Mouse (Mus musculus): ENCODE measurements around the gene Kcne3. TPM values are rescaled to one million over a fixed set of nuclear protein-coding genes. Genes with fewer than 3 reads are reported as not detected.

The Kcne3 gene
- total RNA-seq, 2 experiments from 2014 or later = not detected

GRCm38 (mm10) chr7:100182388-100182787 is 6.1 kb downstream of the Kcne3 start:
- DNase-seq = no peak

GRCm38 (mm10) chr7:100187601-100188000 is 11.3 kb downstream of the Kcne3 start:
- DNase-seq = peak in 1 of 2 experiments; percentile 18

DNA sequence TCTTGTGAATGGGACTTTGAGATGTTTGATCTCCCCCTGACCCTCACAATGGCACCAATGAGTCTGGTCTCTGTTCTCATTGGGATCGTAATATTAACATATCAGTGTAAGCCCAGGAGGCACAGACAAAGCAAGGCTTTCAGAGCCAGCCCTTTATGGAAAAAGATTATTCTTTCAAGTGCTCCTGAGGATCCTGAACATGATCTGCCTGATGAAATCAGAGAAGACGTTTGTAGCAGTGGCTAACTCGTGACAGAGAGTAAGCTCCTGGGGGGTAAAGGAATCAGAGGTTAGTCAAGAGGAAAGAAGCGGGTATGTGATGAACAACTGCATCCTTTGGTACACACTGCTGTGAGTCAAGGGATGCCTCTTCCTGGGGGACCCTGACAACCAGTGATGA is 13.9 kb downstream of the Kcne3 start:
- DNase-seq = no peak

DNA sequence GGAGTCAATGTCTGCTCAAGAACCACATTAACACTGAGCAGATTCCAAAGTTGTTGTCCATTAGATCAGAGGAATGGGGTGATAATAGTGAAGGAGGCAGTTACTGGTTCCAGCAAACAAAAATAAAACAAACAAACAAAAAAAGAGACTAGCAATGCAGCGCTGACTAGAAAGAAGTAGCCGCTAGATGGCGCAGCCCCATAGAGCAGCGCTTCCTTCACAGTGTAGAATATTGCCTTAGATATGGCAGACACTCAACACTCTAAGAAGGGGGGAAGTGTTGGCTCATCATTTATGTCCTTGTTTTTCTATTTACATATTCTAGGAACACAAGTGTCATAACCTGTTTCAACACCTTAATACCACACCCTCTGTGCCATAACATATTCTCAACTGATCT is 14.5 kb downstream of the Kcne3 start:
- peak; percentile 34 to 37 for DNase-seq

- DNase-seq = no peak
Measured at GRCm38 (mm10) chr7:100201191-100201590, 24.9 kb downstream of the Kcne3 start.

GRCm38 (mm10) chr7:100203616-100204015 is 27.3 kb downstream of the Kcne3 start:
- DNase-seq = no peak

DNA sequence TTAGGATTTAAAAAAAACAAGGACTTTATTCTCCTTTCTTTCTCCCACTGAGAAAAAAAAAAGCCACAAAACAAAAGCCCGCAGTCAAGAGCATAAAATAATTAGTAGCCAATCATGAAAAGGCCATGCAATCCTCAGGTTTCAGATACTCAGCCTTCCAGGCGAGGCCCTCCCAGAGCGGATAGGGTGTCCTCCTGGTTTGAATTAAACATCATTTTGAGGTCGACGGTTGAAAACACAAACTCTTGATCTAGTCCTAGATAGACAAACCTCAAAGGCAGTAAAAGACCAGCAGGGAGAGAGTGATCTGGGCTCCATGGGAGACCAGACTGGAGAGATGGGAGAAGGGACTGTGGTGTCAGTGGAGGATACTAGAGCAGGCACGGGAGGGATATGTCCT is 28.6 kb downstream of the Kcne3 start:
- no peak for DNase-seq

- no peak for DNase-seq
Measured at GRCm38 (mm10) chr7:100206144-100206543, 29.8 kb downstream of the Kcne3 start.

DNA sequence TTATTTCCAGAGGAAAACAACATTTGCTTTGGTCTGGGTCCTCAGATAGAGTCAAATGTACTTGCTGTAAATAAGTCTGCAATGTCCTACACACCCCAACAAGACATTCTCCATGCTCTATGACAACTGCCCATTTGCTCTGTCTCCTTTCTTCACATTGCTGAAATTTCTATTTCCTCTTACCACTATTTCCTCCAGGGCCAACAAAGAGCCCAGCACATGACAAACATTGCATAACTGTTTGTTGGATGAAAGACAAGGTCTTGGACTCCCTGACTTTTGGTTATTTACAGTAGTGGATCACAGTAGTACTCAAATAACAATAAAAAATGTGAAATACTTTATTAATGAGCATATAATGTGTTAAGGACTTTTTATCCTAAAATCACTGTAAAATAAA is 31.6 kb downstream of the Kcne3 start:
- DNase-seq = no peak

DNA sequence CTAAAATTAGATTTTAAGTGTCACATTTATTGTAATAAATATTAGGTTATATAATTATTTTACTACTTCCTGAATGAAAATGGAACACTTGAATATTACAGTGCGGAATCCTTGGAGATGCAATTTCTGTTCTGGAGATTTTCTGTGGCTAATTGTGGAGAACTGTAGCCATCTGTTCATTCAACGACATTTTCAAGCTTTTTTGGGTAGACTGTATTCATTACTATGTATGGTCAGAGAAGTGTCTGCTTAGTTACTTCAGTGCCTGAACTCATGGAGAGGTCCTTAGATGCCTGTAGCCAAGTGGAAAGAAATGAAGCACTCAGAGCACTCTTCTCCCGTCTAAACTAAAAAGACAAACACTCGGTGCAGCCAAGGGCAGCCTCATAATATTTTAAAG is 38.0 kb downstream of the Kcne3 start:
- no peak for DNase-seq

- no peak for DNase-seq
Measured at GRCm38 (mm10) chr7:100215116-100215732, 38.9 kb downstream of the Kcne3 start.

GRCm38 (mm10) chr7:100215976-100216375 is 39.7 kb downstream of the Kcne3 start:
- no peak for DNase-seq

- DNase-seq = no peak
Measured at GRCm38 (mm10) chr7:100216601-100217565, 40.6 kb downstream of the Kcne3 start.

DNA sequence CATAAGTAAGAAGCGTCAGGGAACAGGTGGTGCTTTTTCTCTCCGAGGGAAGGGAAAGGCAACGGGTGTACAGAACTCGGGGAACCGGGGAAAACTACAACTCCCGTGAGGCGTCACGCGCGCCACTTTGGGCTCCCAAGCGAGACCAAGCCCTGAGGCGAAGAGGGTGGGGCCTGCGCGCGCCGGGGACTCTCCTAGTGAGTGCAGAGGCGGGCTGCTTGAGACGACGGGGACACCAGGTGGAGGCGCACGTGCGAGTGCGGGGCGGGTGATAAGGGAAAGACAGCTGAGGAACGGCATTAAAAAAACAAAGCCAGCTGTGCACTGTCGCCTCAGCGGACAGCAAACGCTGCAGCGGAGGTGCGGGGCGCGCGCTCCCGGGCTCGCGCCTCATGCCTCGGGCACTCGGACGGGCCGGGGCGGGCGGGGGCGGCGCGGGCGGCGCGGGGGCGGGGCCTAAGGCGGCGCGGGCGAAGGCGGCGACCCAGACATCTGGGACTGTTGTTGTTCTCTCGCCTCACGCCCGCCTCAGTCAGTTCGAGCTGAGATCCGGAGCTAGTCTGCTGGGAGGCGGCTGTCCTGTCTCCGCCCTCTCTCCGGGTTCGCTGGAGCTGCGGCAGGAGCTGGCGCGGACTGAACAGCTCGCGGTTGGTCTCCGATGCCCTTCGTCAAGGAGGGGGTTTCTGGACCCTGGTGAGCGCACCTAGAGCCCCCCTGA is 51.0 kb downstream of the Kcne3 start, which contains the start of gene Pgm2l1:
Gene Pgm2l1, plus strand, starts transcription at position 237 of the 718 bp plus-strand sequence.
- DNase-seq = peak; percentile 96 to 97

DNA sequence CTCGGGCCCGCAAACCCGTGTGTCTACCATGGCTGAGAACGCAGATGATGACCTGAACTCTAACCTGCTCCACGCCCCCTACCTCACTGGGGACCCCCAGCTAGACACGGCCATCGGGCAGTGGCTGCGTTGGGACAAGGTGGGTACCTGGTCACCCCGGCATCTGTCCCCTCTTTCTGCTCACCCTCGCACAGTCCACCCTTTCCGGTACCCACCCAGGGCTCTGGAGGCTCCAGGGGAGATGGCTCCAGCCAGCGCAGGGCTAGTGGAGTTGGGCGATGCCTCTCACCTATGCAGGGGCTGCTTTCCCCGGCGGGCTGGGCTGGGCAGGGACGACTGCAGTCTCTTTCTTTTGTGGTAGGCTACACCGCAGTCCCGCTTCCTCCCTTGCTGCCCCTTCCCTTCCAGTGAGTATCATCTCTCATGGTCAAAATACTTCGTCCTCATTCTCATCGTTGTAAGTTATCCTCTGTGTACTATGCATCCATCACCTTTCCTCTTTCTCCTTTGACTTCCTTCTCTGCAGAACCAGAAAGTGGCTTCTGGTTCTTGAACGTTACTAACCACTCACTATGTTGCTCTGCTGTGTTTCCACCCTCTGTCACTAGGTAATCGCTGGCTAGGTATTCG is 51.7 kb downstream of the Kcne3 start:
- peak in 1 of 2 experiments; percentile 27 for DNase-seq

DNA sequence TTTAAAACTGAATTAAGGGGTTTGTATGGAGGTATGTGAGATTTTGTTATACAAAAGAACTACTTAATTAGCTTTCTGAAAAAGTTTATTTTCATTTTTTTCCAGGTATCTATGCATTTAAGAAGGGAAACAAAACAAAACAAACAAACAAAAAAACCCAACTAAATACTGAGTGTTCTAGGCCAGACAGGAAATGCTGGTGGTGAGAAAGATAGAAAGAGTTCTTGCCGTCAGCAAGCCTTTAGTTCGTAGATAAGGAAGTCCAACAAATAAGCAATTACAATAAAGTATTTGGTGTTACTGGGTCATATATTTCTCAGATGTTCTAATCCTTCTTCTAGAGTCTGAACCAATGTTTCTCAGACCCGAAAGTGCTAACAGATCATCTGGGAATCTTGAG is 52.7 kb downstream of the Kcne3 start:
- DNase-seq = no peak

GRCm38 (mm10) chr7:100230646-100231045 is 54.3 kb downstream of the Kcne3 start:
- no peak for DNase-seq

DNA sequence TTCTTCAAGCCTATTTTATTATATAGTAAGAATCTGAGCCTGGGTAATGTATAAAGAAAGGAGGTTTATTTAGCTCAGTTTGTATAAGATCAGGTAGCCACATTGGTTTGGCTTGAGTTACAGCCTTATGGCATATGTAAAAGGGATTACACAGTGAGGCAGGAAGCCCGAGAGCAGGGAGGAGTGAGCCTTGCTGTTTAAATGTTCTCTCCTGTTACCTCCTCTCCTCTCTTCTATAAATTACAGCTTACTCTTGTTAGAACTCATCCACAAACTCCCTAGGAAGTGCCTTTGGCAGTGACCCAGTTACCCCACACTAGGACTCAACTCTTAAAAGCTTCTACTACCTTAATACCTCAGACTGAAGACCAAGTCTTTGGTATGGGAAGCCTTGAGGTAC is 55.4 kb downstream of the Kcne3 start:
- DNase-seq = no peak

- DNase-seq = no peak
Measured at GRCm38 (mm10) chr7:100233681-100234080, 57.4 kb downstream of the Kcne3 start.
